Mouse (Mus musculus) CH12.LX (cell line): ENCODE data around the gene Wnt4. TPM values are rescaled to one million over a fixed set of nuclear protein-coding genes. Genes with fewer than 3 reads are reported as not detected.

ENCODE experiments used
- DNase-seq: peaks from one replicate; pipeline ENCODE4 v3.0.0-alpha.2; 2013; ENCODE audit errors: extremely low read depth
- H3K27ac ChIP-seq: 2 replicates; pipeline ENCODE4 v1.5.1; 2012; ENCODE audit warnings: low read depth, mild to moderate bottlenecking, control low read depth, moderate library complexity; ENCODE audit not compliant: insufficient read depth
- H3K27me3 ChIP-seq: replicated peaks from 2 replicates; pipeline ENCODE3; 2012; ENCODE audit warnings: inconsistent platforms
- H3K36me3 ChIP-seq, 2 experiments: replicated peaks in 1 of 2; 2 replicates each; pipeline versions ENCODE3 to v1.6.1; 2012; ENCODE audit warnings: inconsistent platforms in 1 of 2, low read length in 1 of 2, mild to moderate bottlenecking in 1 of 2, mixed read lengths in 1 of 2, moderate library complexity in 1 of 2; ENCODE audit not compliant: control insufficient read depth in 1 of 2, insufficient read depth in 1 of 2
- H3K4me1 ChIP-seq, 2 experiments: 2 replicates each; pipeline ENCODE4 v1.6.1; 2012; ENCODE audit warnings: inconsistent platforms in 1 of 2, moderate library complexity in 1 of 2; ENCODE audit not compliant: insufficient read depth in 2 of 2, control insufficient read depth in 1 of 2
- H3K4me2 ChIP-seq: 2 replicates; pipeline ENCODE4 v1.6.1; 2012; ENCODE audit warnings: low read depth, mild to moderate bottlenecking, control low read depth; ENCODE audit not compliant: poor library complexity, insufficient read depth, severe bottlenecking
- H3K4me3 ChIP-seq, 3 experiments: fragments of 150-350 bp in 1 of 3; sonication (generic) in 1 of 3; replicated peaks in 1 of 3; 2 replicates each; pipeline versions ENCODE3 to v1.5.1; 2011 to 2012; ENCODE audit warnings: low read depth in 2 of 3, low read length in 2 of 3, mild to moderate bottlenecking in 2 of 3, moderate library complexity in 2 of 3, control low read depth in 1 of 3, improper control_type of control experiment in 1 of 3, inconsistent platforms in 1 of 3, mixed read lengths in 1 of 3; ENCODE audit not compliant: poor library complexity in 1 of 3
- H3K79me2 ChIP-seq: replicated peaks from 2 replicates; pipeline ENCODE4 v1.6.1; 2012; ENCODE audit warnings: mild to moderate bottlenecking, moderate library complexity; ENCODE audit not compliant: control insufficient read depth, poor library complexity, insufficient read depth, severe bottlenecking; ENCODE audit errors: extremely low read depth
- H3K9ac ChIP-seq: 2 replicates; pipeline ENCODE4 v1.6.1; 2012; ENCODE audit warnings: low read depth, mild to moderate bottlenecking, control low read depth, moderate library complexity; ENCODE audit not compliant: insufficient read depth
- H3K9me3 ChIP-seq: replicated peaks from 2 replicates; pipeline ENCODE3; 2012; ENCODE audit warnings: low read length, inconsistent platforms, mixed read lengths
- BHLHE40 ChIP-seq: IDR thresholded peaks from 2 replicates; pipeline ENCODE4 v1.6.1; 2011; ENCODE audit warnings: mild to moderate bottlenecking, low read depth, low read length, improper control_type of control experiment
- CTCF ChIP-seq, 2 experiments: IDR thresholded peaks in 1 of 2; conservative IDR thresholded peaks in 1 of 2; 2 replicates each; pipeline ENCODE4 v1.5.1; 2011 to 2012; ENCODE audit warnings: low read depth in 2 of 2, low read length in 2 of 2, improper control_type of control experiment in 1 of 2, inconsistent platforms in 1 of 2, mild to moderate bottlenecking in 1 of 2, moderate library complexity in 1 of 2
- ELF1 ChIP-seq: IDR thresholded peaks from 2 replicates; pipeline ENCODE4 v1.6.1; 2014; ENCODE audit warnings: low read depth, mild to moderate bottlenecking, inconsistent platforms, low read length, improper control_type of control experiment
- JUND ChIP-seq: conservative IDR thresholded peaks from 2 replicates; pipeline ENCODE4 v1.6.1; 2011; ENCODE audit warnings: low read depth, low read length, improper control_type of control experiment
- NRF1 ChIP-seq: IDR thresholded peaks from 2 replicates; pipeline ENCODE4 v1.6.1; 2014; ENCODE audit warnings: low read depth, mild to moderate bottlenecking, inconsistent platforms, low read length, improper control_type of control experiment, moderate library complexity
- RCOR1 ChIP-seq: conservative IDR thresholded peaks from 2 replicates; pipeline ENCODE4 v1.6.1; 2012; ENCODE audit warnings: low read depth, mild to moderate bottlenecking, inconsistent platforms, low read length, improper control_type of control experiment
- ZKSCAN1 ChIP-seq: IDR thresholded peaks from 2 replicates; pipeline ENCODE4 v1.6.1; 2012; ENCODE audit warnings: low read depth, inconsistent platforms, low read length, improper control_type of control experiment, borderline replicate concordance
- ZMIZ1 ChIP-seq: IDR thresholded peaks from 2 replicates; pipeline ENCODE4 v1.6.1; 2012; ENCODE audit warnings: low read depth, mild to moderate bottlenecking, inconsistent platforms, low read length, improper control_type of control experiment
- ZNF384 ChIP-seq: IDR thresholded peaks from 2 replicates; pipeline ENCODE4 v1.6.1; 2012; ENCODE audit warnings: low read depth, low read length, improper control_type of control experiment, inconsistent platforms
- dilution Hi-C: fragments of 300-500 bp; cut with MboI; formaldehyde crosslinking; loops from 2 replicates; pipeline ENCODE4 v1.14.3; 2020; ENCODE audit warnings: low sequenced_read_pairs; ENCODE audit not compliant: extremely low pct_unique_long_range_greater_than_20kb, extremely low pct_ligation_motif_present
- in situ Hi-C: fragments of 300-500 bp; cut with MboI; formaldehyde crosslinking; loops from 3 replicates; pipeline ENCODE4 v1.14.3; 2019; ENCODE audit warnings: low sequenced_read_pairs, low pct_ligation_motif_present, low pct_unique_long_range_greater_than_20kb, mixed read lengths
- polyA plus RNA-seq: library from polyadenylated mRNA; unstranded; fragments of >175 nt; gene quantifications from 2 replicates; pipeline ENCODE4 v1.2.1, GENCODE M21; 2012; ENCODE audit warnings: low read depth; ENCODE audit not compliant: insufficient read length
- total RNA-seq, 2 experiments: library from RNA; depleted of rRNA; stranded (reverse); fragments of 300-350 nt in 1 of 2; fragments of >200 nt in 1 of 2; gene quantifications; 2 replicates each; pipeline ENCODE4 v1.2.3; 2012 to 2014

Gene Wnt4
- total and polyA plus RNA-seq, 3 experiments: not detected

DNA sequence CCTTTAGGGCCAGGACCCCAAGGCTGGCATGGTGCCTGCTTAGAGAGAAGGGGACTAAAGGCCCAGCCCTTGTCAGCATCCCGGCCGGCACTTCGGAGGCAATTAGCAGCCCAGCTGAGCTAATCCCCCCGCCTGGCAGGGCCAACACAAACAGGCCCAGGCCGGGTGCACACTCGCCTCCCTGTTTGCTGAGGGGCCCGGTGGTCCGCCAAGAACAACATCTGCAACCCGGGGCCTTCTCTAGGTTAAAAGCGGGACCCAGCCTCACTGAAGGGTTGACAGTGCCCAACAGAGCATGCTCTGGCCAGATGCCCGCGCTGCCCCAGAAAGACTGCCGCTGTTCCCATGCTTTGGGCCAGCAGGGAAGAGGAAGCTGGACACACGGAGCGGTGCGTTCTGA is 24.3 kb downstream of the Wnt4 start:
- Histone ChIP-seq H3K4me2 (no peak overlapping the region), H3K27me3 (no peaks in the 10 kb centered on the region), H3K4me3 (no peak overlapping the region), H3K4me1 (peaks cover 4 to 6% of the 10 kb centered on the region in 2 experiments; a peak in 3 of 4 replicates), H3K9ac (no peak overlapping the region), H3K36me3 (peaks cover 4 to 45% of the 10 kb centered on the region in 2 experiments), H3K9me3 (no peaks in the 10 kb centered on the region), H3K27ac (no peak overlapping the region), H3K79me2 (no peaks in the 10 kb centered on the region)
- dilution Hi-C loops (no loop called here), in situ Hi-C loops (no loop called here)
- DNase-seq: no peak
- TF ChIP-seq RCOR1: no peak
- TF ChIP-seq CTCF (conservative IDR thresholded peaks at IDR 0.05 in 1 of 2, IDR thresholded peaks at IDR 0.05 in 1 of 2; ENCODE audit: low read depth in 2 of 2, low read length in 2 of 2): no peak
- TF ChIP-seq JUND: no peak
- no peak for TF ChIP-seq ZKSCAN1
- TF ChIP-seq ZMIZ1: no peak

DNA sequence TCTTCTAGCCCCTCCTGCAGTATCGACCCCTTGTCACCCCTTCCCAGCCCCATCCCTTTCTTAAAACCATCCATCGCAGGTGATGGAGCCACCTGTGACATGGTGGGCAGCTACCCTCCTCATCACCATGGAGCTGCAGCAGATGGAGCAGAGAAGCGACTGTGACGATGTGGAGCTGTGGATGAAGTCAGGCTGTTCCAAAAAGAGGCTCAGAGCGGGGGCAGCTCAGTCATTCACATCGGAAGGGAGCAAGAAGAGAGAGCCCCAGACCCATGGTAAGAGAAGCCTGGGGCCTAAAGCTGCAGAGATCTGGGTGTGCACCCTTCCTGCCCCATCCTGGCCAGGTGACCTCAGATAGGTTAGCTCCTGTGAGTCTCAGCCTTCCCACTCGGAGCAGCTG is 26.8 kb downstream of the Wnt4 start:
- H3K27ac ChIP-seq: no peak overlapping the region
- H3K4me2 ChIP-seq: no peak overlapping the region
- in situ Hi-C loops: no loop called here
- no peaks in the 10 kb centered on the region for H3K79me2 ChIP-seq
- H3K4me3 ChIP-seq: no peak overlapping the region
- TF ChIP-seq ZKSCAN1: no peak
- peaks cover 8 to 65% of the 10 kb centered on the region in 2 experiments for H3K36me3 ChIP-seq
- dilution Hi-C loops: no loop called here
- no peaks in the 10 kb centered on the region for H3K27me3 ChIP-seq
- no peak overlapping the region for H3K9ac ChIP-seq
- H3K4me1 ChIP-seq: peaks cover 4 to 6% of the 10 kb centered on the region in 2 experiments; a peak in 3 of 4 replicates
- H3K9me3 ChIP-seq: no peaks in the 10 kb centered on the region
- no peak for DNase-seq

DNA sequence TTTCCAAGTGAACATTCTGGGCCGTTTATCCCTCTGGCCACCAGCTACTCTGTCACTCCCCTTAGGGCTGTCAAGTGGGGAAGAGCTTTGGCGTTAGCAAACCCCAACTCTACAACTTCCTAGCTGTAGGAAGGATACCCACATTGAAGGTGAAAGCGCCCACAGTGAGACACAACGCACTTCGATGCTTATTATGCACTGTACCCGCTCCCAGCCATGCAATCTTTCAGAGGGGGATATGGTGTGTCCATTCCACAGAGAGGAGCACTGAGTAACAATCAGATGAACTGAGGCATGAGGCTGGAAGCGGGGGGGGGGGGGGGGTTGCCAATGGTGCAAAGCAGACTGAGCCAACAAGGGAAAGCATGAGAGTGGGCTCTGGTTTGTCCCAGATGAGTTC is 27.8 kb downstream of the Wnt4 start:
- dilution Hi-C loops (no loop called here), in situ Hi-C loops (no loop called here)
- H3K4me2 ChIP-seq: no peak overlapping the region
- peaks cover 3 to 4% of the 10 kb centered on the region in 2 experiments; a peak in 3 of 4 replicates for H3K4me1 ChIP-seq
- no peak for DNase-seq
- H3K27ac ChIP-seq: no peak overlapping the region
- H3K9ac ChIP-seq: no peak overlapping the region
- no peak for TF ChIP-seq ZNF384
- no peak for TF ChIP-seq NRF1
- TF ChIP-seq BHLHE40: no peak
- no peak for TF ChIP-seq ELF1
- H3K9me3 ChIP-seq: no peaks in the 10 kb centered on the region
- peaks cover 13 to 72% of the 10 kb centered on the region in 2 experiments for H3K36me3 ChIP-seq
- H3K27me3 ChIP-seq: no peaks in the 10 kb centered on the region
- no peaks in the 10 kb centered on the region for H3K79me2 ChIP-seq
- no peak overlapping the region for H3K4me3 ChIP-seq
